Mouse (Mus musculus): ENCODE measurements around the gene Sstr4.

Sstr4 gene

DNA sequence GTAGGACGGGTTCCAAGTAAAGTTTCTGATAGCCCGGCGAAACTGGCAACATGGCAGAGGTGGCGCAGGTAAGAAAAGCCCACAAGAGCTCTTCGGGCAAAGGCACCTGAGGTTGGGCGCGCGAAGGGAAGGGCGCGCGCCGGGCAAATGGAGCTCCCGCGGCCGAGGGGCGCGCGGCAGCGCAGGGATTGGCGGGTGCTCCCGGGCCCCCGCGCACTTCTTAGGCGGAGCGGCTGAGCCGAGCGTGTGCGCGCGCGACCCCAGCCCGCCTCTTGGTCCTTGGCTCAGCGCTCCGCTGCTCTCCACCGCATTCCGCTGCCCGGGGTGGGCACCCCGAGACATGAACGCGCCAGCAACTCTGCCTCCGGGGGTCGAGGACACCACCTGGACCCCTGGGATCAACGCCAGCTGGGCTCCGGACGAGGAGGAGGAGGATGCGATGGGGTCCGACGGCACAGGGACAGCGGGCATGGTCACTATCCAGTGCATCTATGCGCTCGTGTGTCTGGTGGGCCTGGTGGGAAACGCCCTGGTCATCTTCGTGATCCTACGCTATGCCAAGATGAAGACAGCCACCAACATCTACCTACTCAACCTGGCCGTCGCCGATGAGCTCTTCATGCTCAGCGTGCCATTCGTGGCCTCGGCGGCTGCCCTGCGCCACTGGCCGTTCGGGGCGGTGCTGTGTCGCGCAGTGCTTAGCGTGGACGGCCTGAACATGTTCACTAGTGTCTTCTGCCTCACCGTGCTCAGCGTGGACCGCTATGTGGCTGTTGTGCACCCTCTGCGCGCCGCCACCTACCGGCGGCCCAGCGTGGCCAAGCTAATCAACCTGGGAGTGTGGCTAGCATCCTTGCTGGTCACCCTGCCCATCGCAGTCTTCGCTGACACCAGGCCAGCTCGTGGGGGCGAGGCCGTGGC is at the start of gene Sstr4:
Sstr4 (plus strand) TSS at position 214 of the 921 bp plus-strand sequence.
- DNase-seq = no peak

DNA sequence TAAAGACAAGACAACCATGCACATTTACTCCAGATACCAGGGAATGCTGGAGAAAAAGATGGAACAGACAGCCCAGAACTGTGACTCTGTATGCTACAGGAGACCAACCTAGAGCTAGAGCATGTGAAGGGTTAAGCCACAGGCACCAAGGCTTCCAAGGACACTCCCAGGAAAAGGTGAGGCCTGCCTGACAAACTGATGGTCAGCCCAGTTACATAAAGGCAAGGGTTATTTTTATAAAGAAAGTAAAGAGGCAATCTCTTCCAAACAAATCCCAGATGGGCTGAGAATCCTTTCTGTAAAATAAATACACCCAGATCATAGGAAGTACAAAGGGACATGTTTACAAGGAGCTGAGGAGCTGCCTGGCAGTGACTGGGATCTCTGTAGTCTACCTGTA is 49.8 kb upstream of the Sstr4 start:
- no peak for DNase-seq

DNA sequence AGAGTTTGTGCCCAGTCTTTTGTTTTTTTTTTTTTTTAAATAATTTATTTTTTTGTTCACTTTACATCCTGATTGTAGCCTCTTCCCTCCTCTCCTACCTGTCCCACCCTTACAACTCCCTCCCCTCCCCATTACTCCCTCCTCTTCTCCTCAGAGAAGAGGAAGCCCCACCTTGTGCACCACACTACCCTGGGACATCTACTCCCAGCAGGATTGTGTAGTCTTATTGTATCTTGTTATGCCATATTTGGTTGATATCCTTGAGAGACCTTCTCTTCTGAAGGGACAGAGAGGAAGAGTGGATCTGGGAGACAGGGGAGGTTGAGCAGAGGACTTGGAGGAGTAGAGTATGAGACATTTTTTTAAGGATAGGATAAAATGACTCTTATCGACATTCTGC is 48.2 kb upstream of the Sstr4 start:
- no peak for DNase-seq

DNA sequence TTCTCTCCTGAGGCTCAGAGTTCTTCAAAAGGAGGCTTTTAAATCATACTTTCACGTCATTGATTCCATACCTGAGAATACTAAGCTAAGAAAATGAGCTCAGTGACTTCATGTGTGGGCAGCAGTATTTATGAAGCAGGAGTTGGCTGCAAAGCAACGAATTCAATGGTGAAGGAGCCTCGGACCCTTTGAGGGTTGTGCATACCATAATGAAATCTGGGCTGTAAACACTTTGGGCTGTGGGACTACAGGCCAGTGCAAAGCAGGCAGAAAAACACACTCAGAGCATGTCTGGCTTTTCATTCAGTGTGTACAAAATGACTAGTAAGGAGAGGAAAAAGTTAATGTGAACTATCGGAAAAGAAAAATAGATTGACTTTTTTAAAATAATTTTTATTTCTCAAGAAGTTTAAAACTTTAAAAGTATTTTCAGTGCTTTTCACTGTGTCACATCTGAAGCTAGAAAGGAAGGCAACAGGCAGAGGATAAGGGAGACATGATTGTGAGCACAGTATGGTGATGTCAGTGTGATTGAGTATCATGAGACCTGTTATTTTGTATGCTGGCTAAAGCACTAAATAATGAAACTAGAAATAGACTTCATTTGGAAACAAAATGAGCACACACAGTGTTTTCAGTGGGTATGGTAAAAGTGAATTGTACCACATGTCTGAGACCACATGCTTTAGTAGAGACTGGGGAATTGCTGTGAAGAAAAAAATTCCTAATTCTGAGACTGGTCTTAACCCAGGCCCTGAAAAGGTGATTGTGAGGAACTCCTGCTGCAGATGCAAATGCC is 45.4 kb upstream of the Sstr4 start:
- no peak for DNase-seq

DNA sequence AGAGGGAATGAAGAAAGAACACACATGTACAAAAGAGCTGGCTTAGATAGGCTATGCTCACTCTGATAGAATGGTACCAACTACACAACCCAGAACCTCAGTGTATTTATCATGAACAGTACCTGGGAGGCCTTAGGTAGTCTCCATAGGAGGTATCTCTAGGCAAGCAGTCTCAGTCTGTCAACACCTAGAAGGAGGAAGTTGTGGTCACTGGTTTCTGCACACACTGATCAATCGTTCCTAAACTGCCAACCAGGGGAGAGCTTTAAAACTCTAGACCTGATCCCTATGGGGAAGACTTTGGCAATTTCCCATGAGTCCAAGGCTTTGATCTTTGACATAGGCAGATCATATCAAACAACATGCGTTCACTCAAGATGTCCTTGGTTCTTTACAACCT is 44.7 kb upstream of the Sstr4 start:
- DNase-seq = no peak

DNA sequence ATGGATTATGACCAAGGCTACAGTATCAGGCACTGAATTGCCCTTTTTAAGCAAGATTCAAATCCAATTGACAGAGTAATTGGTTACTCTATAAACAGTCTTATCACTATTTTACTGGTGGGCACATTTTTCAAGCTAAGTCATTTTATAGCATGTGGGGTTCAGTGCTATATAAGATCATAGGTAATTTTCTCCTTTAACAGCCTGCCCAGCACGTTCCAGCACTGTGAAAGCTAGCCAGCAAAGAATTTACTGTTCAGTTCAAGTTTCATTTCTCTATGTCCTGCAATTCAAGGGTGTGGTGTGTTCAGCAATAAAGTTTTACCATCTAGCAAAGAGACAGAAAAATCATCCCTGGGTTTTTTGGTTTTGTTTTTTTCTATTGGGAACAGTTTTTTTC is 42.5 kb upstream of the Sstr4 start:
- DNase-seq = no peak

DNA sequence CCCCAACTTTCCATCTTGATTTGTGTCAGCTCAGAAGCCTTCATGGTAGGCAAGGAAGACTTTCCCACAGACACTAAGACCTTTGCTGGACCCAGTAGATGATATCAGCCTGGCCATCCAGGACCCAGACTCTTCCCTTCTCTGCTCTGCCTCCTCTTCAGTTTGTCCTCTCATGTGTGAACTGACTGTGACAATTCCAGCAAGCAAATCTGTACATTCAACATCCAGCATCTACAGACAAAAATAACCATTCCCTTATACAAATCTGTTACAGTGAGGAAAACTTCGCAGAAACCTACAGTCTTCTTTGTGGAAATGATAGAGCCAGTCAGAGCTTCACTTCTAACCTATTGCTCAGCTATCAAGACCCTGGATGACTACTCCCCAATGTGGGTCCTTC is 38.0 kb upstream of the Sstr4 start:
- DNase-seq = no peak

DNA sequence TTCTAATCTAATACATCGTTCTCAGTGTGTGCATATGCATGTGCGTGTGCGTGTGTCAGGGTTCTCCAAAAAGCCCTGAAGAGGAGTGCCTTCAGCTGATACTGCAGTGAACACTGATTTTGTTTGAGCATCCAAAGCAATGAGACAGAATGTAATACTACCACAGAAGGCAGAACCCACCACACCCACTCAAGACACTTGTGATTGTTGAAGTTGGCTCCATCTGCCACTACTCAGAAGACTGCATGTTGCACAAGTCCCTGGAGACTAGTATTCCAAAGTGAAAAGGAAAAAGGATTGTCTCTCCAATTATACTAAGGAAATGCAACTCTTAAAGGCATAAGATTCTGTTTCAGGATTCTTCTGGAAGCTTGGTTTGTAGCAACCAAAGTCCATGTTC is 30.6 kb upstream of the Sstr4 start:
- DNase-seq = no peak

DNA sequence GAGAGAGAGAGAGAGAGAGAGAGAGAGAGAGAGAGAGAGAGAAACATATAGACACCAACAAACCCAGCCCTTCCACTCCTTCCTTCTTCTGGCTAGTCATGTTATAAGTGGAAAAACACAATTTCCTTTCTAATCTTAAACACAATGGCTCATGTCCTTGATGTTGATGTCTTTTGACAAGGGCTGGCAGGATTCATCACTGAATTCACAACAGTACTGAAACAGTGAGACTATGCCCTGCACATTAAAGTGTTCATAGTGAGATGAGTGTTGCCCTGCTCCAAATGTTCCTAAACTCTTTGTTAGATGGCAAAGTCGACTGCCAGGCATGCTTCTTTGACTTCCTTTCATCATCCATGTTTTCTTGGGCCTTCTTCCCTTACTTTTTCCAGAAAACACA is 29.9 kb upstream of the Sstr4 start:
- DNase-seq = no peak

DNA sequence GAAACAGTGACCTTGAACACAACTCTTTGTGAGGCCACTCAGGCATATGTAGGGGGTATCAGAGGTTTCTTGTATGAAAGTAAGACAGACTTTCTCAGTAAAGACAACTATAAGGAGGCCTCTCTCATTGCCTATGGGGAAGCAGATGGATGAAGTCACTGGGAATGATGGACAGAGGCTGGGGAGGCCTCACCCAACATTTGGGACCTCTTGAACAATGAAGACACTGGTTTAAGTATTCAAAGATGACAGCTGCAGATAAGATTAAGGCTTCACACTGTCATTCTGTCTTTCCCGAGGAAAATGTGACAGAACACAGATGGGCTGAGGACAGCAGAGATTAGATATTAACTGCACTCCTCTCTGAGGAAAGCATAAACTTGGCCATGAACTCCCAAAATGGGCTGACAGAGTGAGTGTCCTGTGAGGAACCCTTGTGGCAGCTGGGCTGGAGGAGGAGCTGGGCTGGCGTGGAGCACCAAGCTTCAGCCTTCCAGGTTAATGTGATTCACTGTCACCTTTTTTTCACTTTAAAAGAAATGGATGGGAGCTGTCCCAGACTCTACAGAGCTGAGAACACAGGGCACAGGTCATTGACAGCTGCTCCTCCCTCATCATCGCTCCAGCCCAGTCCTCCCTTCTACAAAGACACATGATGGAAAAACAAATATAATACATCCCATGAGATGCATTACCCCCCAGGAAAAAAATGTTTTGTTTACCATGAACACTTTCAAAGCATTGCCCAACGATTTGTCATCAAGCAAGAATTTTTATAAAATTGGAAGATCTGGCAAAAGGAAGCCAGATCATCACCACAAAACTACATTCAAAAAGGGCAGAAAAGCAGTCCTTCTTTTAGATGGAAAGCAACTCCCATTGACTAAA is 23.2 kb upstream of the Sstr4 start:
- no peak for DNase-seq

DNA sequence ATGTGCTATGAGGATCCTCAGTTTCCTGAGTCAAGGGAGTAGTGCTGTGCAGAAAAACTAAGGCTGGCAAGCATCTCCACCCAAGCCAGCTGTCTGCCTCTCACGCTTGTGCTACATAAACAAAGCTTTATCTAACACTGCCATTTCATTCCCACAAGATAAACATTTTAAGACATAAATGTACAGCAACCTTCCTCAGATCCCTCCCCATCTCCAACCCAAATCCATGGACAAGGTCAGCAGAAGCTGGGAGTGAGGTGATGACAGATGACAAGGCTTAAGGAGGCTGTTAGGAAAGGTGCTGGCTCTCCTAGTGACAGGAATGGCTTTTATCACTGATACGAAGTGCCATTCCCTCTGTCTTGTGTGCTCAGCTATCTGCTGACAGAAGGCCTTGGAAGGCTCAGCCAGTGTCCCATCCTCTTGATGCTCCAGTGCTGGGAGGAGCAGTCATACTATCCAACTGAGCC is 21.5 kb upstream of the Sstr4 start:
- no peak for DNase-seq

DNA sequence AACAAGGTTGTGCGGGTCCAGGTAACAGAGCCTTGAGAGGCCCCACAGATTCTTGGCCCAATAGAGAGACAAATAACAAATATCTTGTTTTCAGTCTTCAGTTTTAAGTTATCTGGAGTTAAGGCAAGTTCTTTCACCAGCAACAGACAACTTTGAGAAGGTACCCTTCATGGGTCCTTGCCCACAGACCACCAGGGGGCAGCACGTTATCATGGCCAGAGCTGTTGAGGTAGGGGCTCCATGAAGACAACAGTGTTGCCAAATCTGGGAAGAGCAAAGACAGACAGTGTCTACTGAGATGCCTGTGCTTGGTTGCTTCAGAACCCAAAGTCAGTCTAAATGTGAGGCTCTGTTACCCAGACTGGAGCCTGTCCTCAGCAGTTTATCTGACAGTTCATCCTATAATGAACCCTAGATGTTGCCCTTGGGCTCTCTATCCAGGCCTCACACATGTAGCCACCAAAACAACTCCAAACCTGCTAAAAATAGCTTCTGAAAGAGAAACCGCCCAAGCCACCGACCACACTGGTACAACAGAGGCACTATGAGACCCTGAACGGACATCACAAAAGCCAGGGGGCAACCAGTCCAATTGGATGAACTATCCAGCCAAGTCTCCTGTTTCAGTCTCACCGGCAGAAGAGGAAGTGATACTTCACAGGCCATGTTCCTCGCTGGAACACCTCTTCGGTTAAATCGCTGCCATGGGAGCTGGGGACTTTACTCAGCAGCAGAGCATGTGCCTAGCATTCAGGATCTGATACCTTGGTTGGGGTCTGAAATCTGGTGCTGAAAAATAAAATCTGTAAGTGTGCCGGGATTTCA is 19.6 kb upstream of the Sstr4 start:
- no peak for DNase-seq

DNA sequence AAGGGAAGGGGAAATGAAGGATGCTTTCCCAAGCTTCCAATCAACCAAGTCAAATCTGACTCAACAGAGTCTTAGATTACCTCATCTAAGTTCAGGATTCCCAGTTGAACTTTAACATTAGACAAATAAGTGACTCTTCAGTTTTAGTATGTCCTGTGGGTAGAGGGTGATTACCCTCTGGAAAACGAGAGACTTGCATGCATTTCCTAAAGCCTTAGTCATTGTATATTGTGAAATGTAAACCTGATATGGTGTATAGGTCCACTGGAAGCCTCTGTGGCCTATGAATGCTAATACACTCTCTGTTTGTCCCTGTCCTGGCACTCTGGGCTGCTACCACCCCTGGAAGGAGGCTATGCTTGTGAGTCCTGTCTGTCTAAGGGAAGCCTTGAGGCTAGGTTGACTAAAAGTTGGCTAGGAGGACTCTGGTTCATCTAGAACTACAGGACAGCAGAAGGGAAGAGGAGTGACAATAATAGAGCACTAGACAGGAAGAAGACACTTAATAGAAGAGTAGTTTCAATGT is 16.3 kb upstream of the Sstr4 start:
- no peak for DNase-seq

DNA sequence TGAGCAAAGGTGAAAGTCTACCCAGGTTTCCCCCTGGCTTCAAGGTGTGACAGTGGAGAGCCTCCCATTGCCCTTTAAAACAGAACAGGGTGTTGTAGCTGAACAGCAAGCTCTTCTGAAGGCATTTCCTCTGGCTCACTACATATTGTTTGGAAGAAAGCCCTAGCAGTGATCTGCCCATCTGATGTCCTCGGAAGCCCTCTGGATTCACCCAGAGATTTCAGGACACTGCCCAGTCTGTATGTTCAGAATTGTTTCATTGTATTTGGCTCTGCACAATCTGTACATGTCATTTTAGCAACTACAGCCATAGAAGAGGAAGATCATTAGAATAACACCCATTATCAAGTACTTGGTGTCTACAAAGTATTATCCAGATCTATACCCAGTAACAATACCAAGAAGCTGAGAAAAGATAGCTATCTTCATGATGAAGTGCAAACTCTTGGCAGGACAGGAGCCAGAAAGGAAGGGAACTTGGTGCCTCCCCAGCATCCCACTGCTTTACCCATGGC is 15.2 kb upstream of the Sstr4 start:
- DNase-seq = no peak

DNA sequence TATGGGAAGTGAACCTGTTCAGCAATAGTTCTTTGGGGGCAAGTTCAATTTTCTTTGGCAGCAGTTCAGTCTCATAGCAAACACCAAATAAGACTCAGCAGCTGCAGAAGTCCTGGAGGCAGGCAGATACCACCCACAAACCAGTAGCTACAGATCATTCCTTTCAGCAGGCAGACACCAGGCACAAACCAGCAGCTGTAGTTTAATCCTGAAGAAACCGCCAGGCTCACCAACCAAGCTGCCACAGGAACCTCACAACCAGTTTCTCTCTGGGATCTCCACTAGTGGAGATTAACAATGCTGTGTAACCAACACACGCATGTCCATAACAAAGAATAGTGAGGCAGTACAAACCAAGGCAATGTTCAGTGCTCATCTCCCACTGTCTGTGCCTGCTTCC is 14.1 kb upstream of the Sstr4 start:
- no peak for DNase-seq

DNA sequence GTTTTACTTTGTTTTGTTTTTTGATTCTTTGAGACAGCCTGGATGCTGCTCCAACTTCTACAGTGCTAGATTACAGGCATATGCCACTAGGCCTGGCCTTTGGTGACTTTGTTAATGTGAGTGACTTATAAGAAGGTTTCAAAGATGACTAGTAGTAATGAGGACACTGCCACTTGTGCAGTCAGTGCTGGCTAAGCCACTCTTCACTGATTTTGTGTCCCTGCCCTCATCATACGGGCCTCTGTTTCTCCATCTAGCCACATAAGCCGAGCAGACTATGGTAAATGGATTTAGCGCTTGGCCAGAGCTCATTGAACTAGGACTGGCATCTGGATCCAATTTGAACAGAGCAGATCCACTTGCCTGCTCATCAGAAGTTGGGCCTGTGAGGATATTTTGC is 8.7 kb upstream of the Sstr4 start:
- no peak for DNase-seq

DNA sequence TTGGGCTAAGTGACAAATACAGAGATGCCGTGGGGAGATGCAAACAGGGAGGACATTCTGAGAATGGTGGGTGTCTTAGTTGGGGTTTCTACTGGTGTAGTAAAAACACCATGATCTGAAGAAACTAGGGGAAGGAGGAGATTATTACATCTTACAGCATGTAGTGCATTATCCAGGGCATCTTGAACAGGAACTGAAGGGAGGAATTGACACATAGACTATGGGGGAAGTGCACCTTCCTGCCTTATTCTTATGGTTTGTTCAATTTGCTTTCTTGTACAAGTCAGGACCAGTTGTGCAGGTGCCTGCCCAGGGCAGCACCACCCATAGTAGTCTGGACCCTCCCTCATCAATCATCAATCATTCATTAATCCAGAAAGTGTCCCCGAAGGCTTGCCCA is 8.2 kb upstream of the Sstr4 start:
- no peak for DNase-seq

DNA sequence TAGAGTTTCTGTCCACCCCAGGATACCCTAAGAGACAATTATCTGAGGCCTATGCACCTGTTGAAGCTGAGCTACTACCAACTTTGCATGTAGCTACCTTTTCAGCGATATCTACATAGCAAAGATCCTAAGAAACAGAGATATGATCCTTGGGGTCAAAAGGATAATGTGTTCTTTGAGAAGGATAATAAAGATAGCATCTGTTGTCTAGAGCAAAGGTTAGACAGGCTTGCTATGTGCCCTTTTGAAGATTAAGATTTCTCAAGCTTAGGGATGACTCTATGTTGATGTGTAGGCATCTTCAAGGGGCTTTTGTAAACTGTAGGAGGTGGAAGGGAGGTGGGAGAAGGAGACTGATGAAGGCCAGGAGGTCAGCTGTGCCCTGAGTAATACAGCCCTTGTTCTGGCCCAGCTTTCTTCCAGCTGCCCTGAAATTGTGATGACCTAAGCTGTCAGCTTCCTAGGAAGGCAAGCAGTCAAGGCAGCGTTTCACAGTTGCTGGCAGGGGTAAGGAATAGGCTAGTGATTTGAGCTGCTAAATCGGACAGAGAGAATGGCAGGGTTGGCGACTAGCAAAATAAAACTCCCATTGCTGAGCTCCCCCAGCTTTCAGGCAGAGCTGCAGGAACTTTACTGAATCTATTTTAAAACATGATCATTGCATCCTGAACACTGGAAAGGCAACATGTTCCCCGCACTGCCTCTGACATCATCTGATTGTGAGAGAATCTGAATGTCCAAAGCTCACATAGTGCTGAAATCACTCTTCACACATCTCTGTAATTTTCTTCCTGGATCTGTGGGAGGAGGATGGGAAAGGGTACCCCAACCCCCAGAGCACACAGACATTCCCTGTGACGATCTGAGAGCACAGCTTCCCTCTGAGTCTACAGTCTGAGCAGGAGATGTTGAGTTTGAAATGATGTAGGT is 7.2 kb upstream of the Sstr4 start:
- no peak for DNase-seq

DNA sequence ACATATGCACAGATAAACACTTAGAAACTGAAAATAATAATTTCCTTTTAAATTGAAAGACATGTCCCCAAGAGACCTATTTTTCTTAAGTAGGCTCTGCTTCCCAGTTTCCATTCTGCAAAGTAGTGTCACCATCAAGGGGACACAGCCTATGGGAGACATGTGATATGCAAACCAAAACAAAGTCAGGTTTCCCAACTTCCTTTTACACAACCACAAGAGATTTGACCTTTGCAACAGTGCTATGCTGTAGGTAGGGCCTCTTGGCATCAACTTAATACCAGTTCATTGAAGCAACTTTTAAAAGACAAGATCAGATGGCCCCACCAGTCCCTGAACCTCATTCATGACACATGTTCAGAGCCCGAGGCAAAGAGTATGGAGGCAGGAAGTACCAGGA is 2.0 kb upstream of the Sstr4 start:
- no peak for DNase-seq

DNA sequence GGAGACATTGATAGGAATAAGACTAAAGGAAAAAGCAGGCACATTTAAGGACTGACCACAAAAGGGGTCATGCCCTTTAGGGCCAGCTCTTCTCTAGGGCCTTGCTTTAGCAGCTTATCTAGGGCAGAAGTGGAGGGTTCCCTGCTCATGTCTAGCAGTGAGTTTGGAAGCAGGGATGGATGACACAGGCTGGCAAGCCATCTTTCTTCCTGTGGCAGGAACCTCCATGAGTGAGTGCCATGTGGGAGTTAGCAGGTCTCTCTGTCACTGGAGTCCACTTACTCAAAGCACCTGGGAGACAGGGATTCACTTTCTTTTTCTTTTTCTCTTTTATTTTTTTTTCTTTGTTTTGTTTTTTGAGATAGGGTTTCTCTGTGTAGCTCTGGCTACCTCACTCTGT is 1.3 kb upstream of the Sstr4 start:
- DNase-seq = no peak

All from cerebellum, postnatal 36 days (tissue).